Mouse (Mus musculus) myocyte (in vitro differentiated cells): ENCODE data around the gene Tpsg1. TPM values are rescaled to one million over a fixed set of nuclear protein-coding genes. Genes with fewer than 3 reads are reported as not detected.
A peak's percentile ranks its signal among the peaks of the same experiment; 100 is the strongest.

Source experiments
- H3K27me3 ChIP-seq: one replicate; pipeline ENCODE4 v1.6.1; 2011; ENCODE audit not compliant: control insufficient read depth, insufficient read depth, insufficient read length
- H3K36me3 ChIP-seq: one replicate; pipeline ENCODE4 v1.6.1; 2011; ENCODE audit not compliant: control insufficient read depth, insufficient read depth
- H3K4me2 ChIP-seq: one replicate; pipeline ENCODE4 v1.6.1; 2011; ENCODE audit warnings: low read depth, control low read depth
- H3K4me3 ChIP-seq: one replicate; pipeline ENCODE4 v1.5.1; 2011; ENCODE audit warnings: mild to moderate bottlenecking, control low read depth, moderate library complexity
- H3K79me2 ChIP-seq: one replicate; pipeline ENCODE4 v1.6.1; 2011; ENCODE audit not compliant: control insufficient read depth, insufficient read depth
- H3ac ChIP-seq: one replicate; pipeline ENCODE4 v1.6.1; 2011; ENCODE audit not compliant: control insufficient read depth, insufficient read length
- CEBPB ChIP-seq: IDR thresholded peaks from 2 replicates; pipeline ENCODE4 v1.6.1; 2011; ENCODE audit warnings: mild to moderate bottlenecking, moderate library complexity; ENCODE audit not compliant: poor library complexity, insufficient read depth, severe bottlenecking
- E2F4 ChIP-seq: IDR thresholded peaks from one replicate; pipeline ENCODE4 v1.6.1; 2011; ENCODE audit warnings: mild to moderate bottlenecking, control low read depth, moderate library complexity; ENCODE audit not compliant: insufficient read depth
- MAX ChIP-seq: IDR thresholded peaks from one replicate; pipeline ENCODE4 v1.6.1; 2011; ENCODE audit warnings: low read depth, mild to moderate bottlenecking, control low read depth
- MYOD1 ChIP-seq, 3 experiments: IDR thresholded peaks; one replicate each; pipeline ENCODE4 v1.6.1; 2011; ENCODE audit warnings: control low read depth in 2 of 3, low read depth in 2 of 3, mild to moderate bottlenecking in 2 of 3, moderate library complexity in 1 of 3; ENCODE audit not compliant: insufficient read length in 2 of 3, control insufficient read depth in 1 of 3
- MYOG ChIP-seq, 3 experiments: IDR thresholded peaks; one replicate each; pipeline ENCODE4 v1.6.1; 2011; ENCODE audit warnings: control low read depth in 2 of 3, low read depth in 2 of 3, mild to moderate bottlenecking in 2 of 3; ENCODE audit not compliant: insufficient read length in 2 of 3, control insufficient read depth in 1 of 3, insufficient read depth in 1 of 3
- POLR2A ChIP-seq: IDR thresholded peaks from one replicate; pipeline ENCODE4 v1.6.1; 2011; ENCODE audit warnings: low read depth, mild to moderate bottlenecking, control low read depth, moderate library complexity; ENCODE audit not compliant: insufficient read length
- POLR2AphosphoS2 ChIP-seq: IDR thresholded peaks from one replicate; pipeline ENCODE4 v1.6.1; 2011; ENCODE audit warnings: low read depth, control low read depth; ENCODE audit not compliant: insufficient read length
- REST ChIP-seq: IDR thresholded peaks from one replicate; pipeline ENCODE4 v1.6.1; 2011; ENCODE audit warnings: mild to moderate bottlenecking, control low read depth, moderate library complexity; ENCODE audit not compliant: insufficient read depth, insufficient read length
- SRF ChIP-seq: IDR thresholded peaks from one replicate; pipeline ENCODE4 v1.6.1; 2011; ENCODE audit warnings: low read depth; ENCODE audit not compliant: control insufficient read depth, insufficient read length
- TCF12 ChIP-seq: IDR thresholded peaks from one replicate; pipeline ENCODE4 v1.6.1; 2011; ENCODE audit warnings: mild to moderate bottlenecking, control low read depth; ENCODE audit not compliant: poor library complexity, insufficient read depth, severe bottlenecking
- TCF3 ChIP-seq: IDR thresholded peaks from one replicate; pipeline ENCODE4 v1.6.1; 2011; ENCODE audit warnings: low read depth, control low read depth; ENCODE audit not compliant: insufficient read length
- USF1 ChIP-seq: IDR thresholded peaks from one replicate; pipeline ENCODE4 v1.6.1; 2011; ENCODE audit warnings: low read depth, mild to moderate bottlenecking, control low read depth, moderate library complexity
- polyA plus RNA-seq: library from polyadenylated mRNA; unstranded; fragments of >200 nt; fragmentation: generic; extraction: Trizol; gene quantifications from one replicate; pipeline ENCODE4 v1.2.1, GENCODE M21; 2012; ENCODE audit warnings: missing spikeins

Gene Tpsg1
- polyA plus RNA-seq, 1 experiment, result not detected

DNA sequence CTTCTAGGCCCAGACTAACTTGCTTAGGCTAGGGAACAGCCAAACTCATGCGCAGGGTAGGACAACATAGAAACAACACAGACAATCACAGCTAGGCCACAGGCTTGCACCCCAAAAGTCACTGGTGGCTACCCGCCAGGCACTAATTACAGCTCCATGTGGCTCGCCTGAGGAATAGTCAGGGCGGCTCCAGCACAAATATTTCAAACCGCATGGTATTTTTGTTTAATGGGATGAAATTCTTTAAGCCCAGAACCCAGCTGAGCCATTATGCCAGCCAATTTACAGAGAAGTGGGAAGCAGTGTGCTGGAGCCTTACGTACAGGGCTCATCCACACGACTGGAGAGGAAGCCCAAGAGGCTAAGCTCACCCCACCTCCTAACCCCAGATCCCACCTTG lies 40.5 kb downstream of the Tpsg1 start:
- no peaks in the 10 kb centered on the region for H3K27me3 ChIP-seq
- H3K79me2 ChIP-seq, result no peaks in the 10 kb centered on the region
- TF ChIP-seq USF1 (no peak), SRF (no peak), POLR2AphosphoS2 (no peak), TCF12 (no peak), MYOD1 (IDR thresholded peaks at IDR 0.05; ENCODE audit: control insufficient read depth in 1 of 3, insufficient read length in 2 of 3, low read depth in 2 of 3) (no peak), E2F4 (no peak), POLR2A (no peak), MYOG (IDR thresholded peaks at IDR 0.05; ENCODE audit: control insufficient read depth in 1 of 3, insufficient read depth in 1 of 3, insufficient read length in 2 of 3, low read depth in 2 of 3) (no peak), MAX (no peak), CEBPB (no peak), REST (no peak), TCF3 (no peak)
- no peak overlapping the region for H3K4me2 ChIP-seq
- no peak overlapping the region for H3ac ChIP-seq
- no peak overlapping the region for H3K4me3 ChIP-seq
- H3K36me3 ChIP-seq, result no peaks in the 10 kb centered on the region

GRCm38 (mm10) chr17:25410180-25410579 lies 41.1 kb downstream of the Tpsg1 start:
- Histone ChIP-seq H3K4me3 (no peak overlapping the region), H3K36me3 (no peaks in the 10 kb centered on the region), H3K79me2 (no peaks in the 10 kb centered on the region), H3K4me2 (no peak overlapping the region), H3ac (no peak overlapping the region), H3K27me3 (no peaks in the 10 kb centered on the region)
- TF ChIP-seq POLR2A (no peak), USF1 (no peak), POLR2AphosphoS2 (no peak), E2F4 (no peak), TCF3 (no peak), REST (no peak), TCF12 (no peak), MYOD1 (IDR thresholded peaks at IDR 0.05; ENCODE audit: control insufficient read depth in 1 of 3, insufficient read length in 2 of 3, low read depth in 2 of 3) (no peak), CEBPB (no peak)

DNA sequence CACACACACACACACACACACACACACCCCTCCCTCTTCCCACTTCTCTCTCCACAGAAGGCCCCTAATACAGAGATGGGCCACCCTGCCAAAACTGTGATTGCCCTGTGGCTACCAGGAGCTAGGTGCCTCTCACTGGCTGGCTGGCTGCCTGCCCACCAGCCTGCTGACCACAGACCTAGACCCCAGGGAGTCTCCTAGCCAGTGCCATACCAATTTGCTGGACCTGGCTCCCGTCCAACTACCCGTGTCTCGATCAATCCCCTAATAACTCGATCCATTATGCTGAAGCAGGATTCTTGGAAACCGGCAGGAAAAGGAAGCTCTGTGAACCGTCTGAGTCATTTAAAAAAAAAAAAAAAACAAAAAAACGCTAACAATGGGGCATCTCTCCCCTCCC lies 41.7 kb downstream of the Tpsg1 start:
- Histone ChIP-seq H3K36me3 (no peaks in the 10 kb centered on the region), H3K4me3 (no peak overlapping the region), H3K27me3 (no peaks in the 10 kb centered on the region), H3K79me2 (no peaks in the 10 kb centered on the region), H3K4me2 (peak overlapping the region; percentile 24), H3ac (no peak overlapping the region)
- TF ChIP-seq E2F4, result no peak
- no peak for TF ChIP-seq CEBPB
- no peak for TF ChIP-seq POLR2AphosphoS2
- TF ChIP-seq SRF, result no peak
- TF ChIP-seq USF1, result no peak
- no peak for TF ChIP-seq REST
- no peak for TF ChIP-seq MAX
- no peak for TF ChIP-seq POLR2A
- TF ChIP-seq TCF12, result no peak
- no peak for TF ChIP-seq TCF3
- TF ChIP-seq MYOD1 (IDR thresholded peaks at IDR 0.05; ENCODE audit: control insufficient read depth in 1 of 3, insufficient read length in 2 of 3, low read depth in 2 of 3), result no peak
- no peak for TF ChIP-seq MYOG (IDR thresholded peaks at IDR 0.05; ENCODE audit: control insufficient read depth in 1 of 3, insufficient read depth in 1 of 3, insufficient read length in 2 of 3, low read depth in 2 of 3)

GRCm38 (mm10) chr17:25411251-25411650 lies 42.2 kb downstream of the Tpsg1 start:
- TF ChIP-seq USF1 (no peak), SRF (no peak), REST (no peak), MAX (no peak), CEBPB (no peak), E2F4 (no peak), TCF3 (no peak), TCF12 (no peak), POLR2AphosphoS2 (no peak), MYOD1 (IDR thresholded peaks at IDR 0.05; ENCODE audit: control insufficient read depth in 1 of 3, insufficient read length in 2 of 3, low read depth in 2 of 3) (no peak), MYOG (IDR thresholded peaks at IDR 0.05; ENCODE audit: control insufficient read depth in 1 of 3, insufficient read depth in 1 of 3, insufficient read length in 2 of 3, low read depth in 2 of 3) (no peak), POLR2A (no peak)
- Histone ChIP-seq H3K36me3 (no peaks in the 10 kb centered on the region), H3ac (no peak overlapping the region), H3K27me3 (no peaks in the 10 kb centered on the region), H3K4me3 (no peak overlapping the region), H3K79me2 (no peaks in the 10 kb centered on the region), H3K4me2 (peak overlapping the region; percentile 24)

DNA sequence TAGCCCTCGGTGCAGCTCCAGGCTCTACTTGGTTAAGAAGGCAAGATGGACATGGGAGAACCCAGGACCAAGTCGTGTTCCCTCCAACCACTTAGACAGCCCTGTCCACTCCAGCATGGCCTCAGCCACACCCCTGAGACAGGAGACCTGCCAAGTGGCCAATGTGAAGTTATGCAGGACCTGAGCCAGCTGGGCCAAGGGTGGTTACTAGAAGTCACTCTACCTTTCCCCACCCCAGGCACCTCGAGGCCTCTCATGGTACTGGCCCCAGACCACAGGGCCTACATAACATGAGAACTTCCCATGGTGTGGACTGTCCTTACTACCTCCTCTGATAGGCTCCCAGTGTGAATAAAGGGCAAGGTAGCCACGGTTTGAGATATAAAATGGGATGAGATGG lies 45.1 kb downstream of the Tpsg1 start:
- Histone ChIP-seq H3K4me2 (no peak overlapping the region), H3K27me3 (no peaks in the 10 kb centered on the region), H3K79me2 (no peaks in the 10 kb centered on the region), H3ac (no peak overlapping the region), H3K4me3 (no peak overlapping the region), H3K36me3 (no peaks in the 10 kb centered on the region)
- TF ChIP-seq REST (no peak), TCF12 (no peak), TCF3 (no peak), CEBPB (no peak), MAX (no peak), POLR2AphosphoS2 (no peak), E2F4 (no peak), MYOG (IDR thresholded peaks at IDR 0.05; ENCODE audit: control insufficient read depth in 1 of 3, insufficient read depth in 1 of 3, insufficient read length in 2 of 3, low read depth in 2 of 3) (no peak), USF1 (no peak), MYOD1 (IDR thresholded peaks at IDR 0.05; ENCODE audit: control insufficient read depth in 1 of 3, insufficient read length in 2 of 3, low read depth in 2 of 3) (no peak), SRF (no peak), POLR2A (no peak)
